Mouse (Mus musculus) cerebellum, adult 2 months (tissue): ENCODE measurements around the gene Plxna1.

Experiments used
- CTCF ChIP-seq: fragments of 200-500 bp; IDR thresholded peaks from 2 replicates; pipeline ENCODE4 v1.5.1; 2011; ENCODE audit warnings: low read depth, mild to moderate bottlenecking, control low read depth, low read length, moderate library complexity, borderline replicate concordance; ENCODE audit not compliant: insufficient read depth
- POLR2A ChIP-seq: fragments of 200-500 bp; IDR thresholded peaks from 2 replicates; pipeline ENCODE4 v1.6.1; 2011; ENCODE audit warnings: low read length, control low read depth, borderline replicate concordance; ENCODE audit not compliant: insufficient read depth

DNA sequence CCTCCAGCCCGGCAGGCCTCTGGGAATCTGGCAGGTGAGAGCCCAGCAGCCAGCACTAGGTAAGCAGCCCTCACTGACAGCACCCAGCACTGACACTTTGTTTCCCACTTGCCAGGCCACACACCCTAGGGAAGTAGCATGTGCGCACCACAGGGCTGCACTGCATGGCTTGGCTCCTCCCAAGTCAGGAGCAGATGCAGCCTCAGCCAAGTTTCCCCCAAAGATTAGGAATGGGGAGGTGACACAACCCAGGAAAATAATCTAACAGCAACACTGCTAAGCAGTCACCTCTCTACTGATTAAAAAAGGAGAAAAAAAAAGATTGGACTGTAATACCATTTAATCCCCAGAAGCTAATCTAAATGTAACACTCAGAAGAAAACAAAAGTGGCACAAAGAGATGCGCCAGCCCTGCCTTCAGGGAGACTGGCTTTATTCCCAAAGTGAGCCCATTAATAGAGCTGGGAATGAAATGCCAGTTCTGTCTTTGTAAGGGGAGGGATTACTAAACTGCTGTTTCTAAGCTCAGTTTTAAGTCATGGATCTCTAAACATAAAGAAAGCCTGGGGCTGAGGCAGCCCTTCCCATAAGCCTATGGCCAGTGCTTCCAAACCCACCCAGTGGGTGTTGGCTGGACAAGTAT lies 44.9 kb upstream of the Plxna1 start:
- TF ChIP-seq CTCF (no peak), POLR2A (no peak)
